Mouse (Mus musculus) forebrain, embryonic 14.5 days (tissue): ENCODE data around the gene Kndc1. TPM values are rescaled to one million over a fixed set of nuclear protein-coding genes. Genes with fewer than 3 reads are reported as not detected.

Experiments used
- ATAC-seq: fragments of 200-750 bp; cut with Nextera tagmentation; 2 replicates; pipeline ENCODE4 v1.8.0; 2017; ENCODE audit warnings: mild to moderate bottlenecking, moderate library complexity
- DNase-seq: peaks from one replicate; pipeline ENCODE4 v3.0.0-alpha.2; 2015; ENCODE audit warnings: low spot score
- H3K27ac ChIP-seq: fragments of 300-500 bp; sonication (generic); 2 replicates; pipeline ENCODE4 v1.5.1; 2014; ENCODE audit warnings: low read depth, mild to moderate bottlenecking, control low read depth, low read length, moderate library complexity
- H3K27me3 ChIP-seq: fragments of 300-500 bp; sonication (generic); replicated peaks from 2 replicates; pipeline ENCODE4 v1.6.1; 2014; ENCODE audit warnings: low read length, control low read depth, mixed read lengths; ENCODE audit not compliant: control insufficient read depth, insufficient read depth
- H3K36me3 ChIP-seq: fragments of 300-500 bp; sonication (generic); 2 replicates; pipeline ENCODE4 v1.6.1; 2014; ENCODE audit warnings: low read length, control low read depth; ENCODE audit not compliant: control insufficient read depth, insufficient read depth
- H3K4me1 ChIP-seq: fragments of 300-500 bp; sonication (generic); 2 replicates; pipeline ENCODE4 v1.6.1; 2014; ENCODE audit warnings: antibody characterized with exemption, low read length, control low read depth; ENCODE audit not compliant: control insufficient read depth, insufficient read depth
- H3K4me2 ChIP-seq: fragments of 300-500 bp; sonication (generic); 2 replicates; pipeline ENCODE4 v1.6.1; 2014; ENCODE audit warnings: mild to moderate bottlenecking, control low read depth, low read length
- H3K4me3 ChIP-seq: fragments of 300-500 bp; sonication (generic); 2 replicates; pipeline ENCODE4 v1.5.1; 2014; ENCODE audit warnings: low read depth, low read length, control low read depth
- H3K9ac ChIP-seq: fragments of 300-500 bp; sonication (generic); 2 replicates; pipeline ENCODE4 v1.6.1; 2014; ENCODE audit warnings: mild to moderate bottlenecking, low read length, control low read depth, moderate library complexity
- H3K9me3 ChIP-seq: fragments of 300-500 bp; sonication (generic); replicated peaks from 2 replicates; pipeline ENCODE4 v1.6.1; 2016; ENCODE audit warnings: low read length, control low read depth, mixed read lengths; ENCODE audit not compliant: control insufficient read depth
- WGBS: fragments of 180-500 bp; shearing (Covaris S2); extraction: QIAGEN DNeasy Blood & Tissue Kit; methylation state at CpG from one replicate; pipeline ENCODE4 v1.1.7; 2014; 5-methylcytosine and 5-hydroxymethylcytosine counted together
- polyA plus RNA-seq: library from polyadenylated mRNA; unstranded; fragments of >200 nt; fragmentation: Nextera tagmentation; extraction: Ambion mirVana; gene quantifications from 2 replicates; pipeline ENCODE4 v1.2.1, GENCODE M21; 2014

Gene Kndc1
- polyA plus RNA-seq, 1 experiment from 2014 or later, result 7.0 TPM

GRCm38 (mm10) chr7:139864871-139865270 is 29.6 kb upstream of the Kndc1 start:
- Histone ChIP-seq H3K4me2 (no peak overlapping the region), H3K36me3 (no peaks in the 10 kb centered on the region), H3K4me3 (no peak overlapping the region), H3K9me3 (no peaks in the 10 kb centered on the region), H3K27me3 (no peaks in the 10 kb centered on the region), H3K27ac (no peak overlapping the region), H3K9ac (no peak overlapping the region), H3K4me1 (no peaks in the 10 kb centered on the region)
- 81% methylated on average over 1 of the region's 1 CpGs for WGBS
- no peak for DNase-seq
- no peak for ATAC-seq

- 80% methylated on average over 5 of the region's 5 CpGs for WGBS
- DNase-seq, result peak; percentile 41
- Histone ChIP-seq H3K4me3 (no peak overlapping the region), H3K36me3 (no peaks in the 10 kb centered on the region), H3K9ac (no peak overlapping the region), H3K27me3 (no peaks in the 10 kb centered on the region), H3K4me2 (no peak overlapping the region), H3K27ac (no peak overlapping the region), H3K4me1 (no peaks in the 10 kb centered on the region), H3K9me3 (no peaks in the 10 kb centered on the region)
- ATAC-seq, result peak; percentile 60; the same call in 1 of the 2 replicates
Measured at GRCm38 (mm10) chr7:139871014-139871413, 23.5 kb upstream of the Kndc1 start.

DNA sequence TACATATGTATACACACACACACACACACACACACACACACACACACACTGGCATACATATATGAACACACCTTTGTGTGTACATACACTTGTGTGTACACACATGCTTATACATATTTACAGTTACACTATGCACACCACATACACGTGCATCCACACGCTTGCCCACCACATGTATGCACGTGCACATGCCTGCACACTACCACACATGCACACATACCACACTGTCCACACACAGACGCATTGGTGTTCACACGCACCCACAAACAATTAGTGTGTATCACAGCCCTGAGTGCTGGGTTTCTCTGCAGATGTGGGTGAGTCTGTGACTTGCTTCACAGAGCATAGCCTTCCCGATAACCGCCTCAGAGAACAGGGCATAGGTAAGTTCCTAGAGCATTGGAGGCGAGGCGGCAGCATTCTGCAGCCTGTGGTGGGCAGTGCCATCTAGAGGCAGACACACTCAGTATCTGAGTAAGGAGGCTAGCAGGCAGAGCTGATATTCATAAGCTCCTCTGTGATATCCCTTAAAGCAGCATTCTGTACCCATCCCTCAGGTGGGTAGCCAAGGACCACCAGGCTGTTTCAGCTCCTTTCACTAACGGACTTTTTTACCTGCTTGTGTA is 17.2 kb upstream of the Kndc1 start:
- no peak overlapping the region for H3K4me2 ChIP-seq
- no peak overlapping the region for H3K27ac ChIP-seq
- H3K9ac ChIP-seq, result no peak overlapping the region
- H3K27me3 ChIP-seq, result no peaks in the 10 kb centered on the region
- H3K9me3 ChIP-seq, result no peaks in the 10 kb centered on the region
- DNase-seq, result peak; percentile 73
- H3K36me3 ChIP-seq, result no peaks in the 10 kb centered on the region
- ATAC-seq, result peak; percentile 75; the same call in 1 of the 2 replicates
- no peak overlapping the region for H3K4me3 ChIP-seq
- WGBS, result 70% methylated on average over 10 of the region's 10 CpGs
- no peaks in the 10 kb centered on the region for H3K4me1 ChIP-seq

GRCm38 (mm10) chr7:139878122-139878521 is 16.4 kb upstream of the Kndc1 start:
- H3K27ac ChIP-seq, result no peak overlapping the region

DNA sequence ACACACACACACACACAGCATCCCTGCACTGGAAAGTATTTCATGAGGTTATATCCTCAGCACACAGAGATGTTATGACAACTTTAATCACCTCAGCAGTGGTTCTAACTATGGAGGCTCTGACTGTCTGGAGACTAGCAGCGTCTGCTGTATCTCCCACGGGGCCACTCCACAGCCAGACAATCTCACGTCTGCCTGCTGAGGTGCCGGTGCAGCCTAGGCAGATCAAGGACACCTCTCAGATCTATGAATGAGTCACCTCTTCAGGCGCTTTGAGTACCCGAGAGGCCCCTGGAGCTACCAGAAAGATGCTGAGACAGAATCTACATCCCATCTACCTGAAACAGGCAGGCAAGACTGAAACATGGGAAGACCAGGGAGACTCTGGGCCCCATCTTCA is 15.9 kb upstream of the Kndc1 start:
- no peaks in the 10 kb centered on the region for H3K27me3 ChIP-seq
- 83% methylated on average over 6 of the region's 6 CpGs for WGBS
- H3K4me2 ChIP-seq, result no peak overlapping the region
- H3K4me3 ChIP-seq, result no peak overlapping the region
- DNase-seq (no peak), ATAC-seq (no peak)
- no peaks in the 10 kb centered on the region for H3K4me1 ChIP-seq
- H3K9ac ChIP-seq, result no peak overlapping the region
- no peaks in the 10 kb centered on the region for H3K9me3 ChIP-seq
- H3K36me3 ChIP-seq, result no peaks in the 10 kb centered on the region
- no peak overlapping the region for H3K27ac ChIP-seq

More at GRCm38 (mm10) chr7:139878122-139878521, 16.4 kb upstream of the Kndc1 start:
- H3K4me2 ChIP-seq, result no peak overlapping the region
- no peak overlapping the region for H3K4me3 ChIP-seq
- H3K9ac ChIP-seq, result no peak overlapping the region
- no peak for DNase-seq
- 74% methylated on average over 5 of the region's 5 CpGs for WGBS
- H3K36me3 ChIP-seq, result no peaks in the 10 kb centered on the region
- H3K27me3 ChIP-seq, result no peaks in the 10 kb centered on the region
- ATAC-seq, result no peak
- H3K4me1 ChIP-seq, result no peaks in the 10 kb centered on the region
- no peaks in the 10 kb centered on the region for H3K9me3 ChIP-seq

- no peak overlapping the region for H3K4me3 ChIP-seq
- no peak overlapping the region for H3K4me2 ChIP-seq
- no peaks in the 10 kb centered on the region for H3K4me1 ChIP-seq
- H3K27ac ChIP-seq, result no peak overlapping the region
- no peak overlapping the region for H3K9ac ChIP-seq
- WGBS, result 80% methylated on average over 4 of the region's 4 CpGs
- no peaks in the 10 kb centered on the region for H3K36me3 ChIP-seq
- no peak for DNase-seq
- ATAC-seq, result no peak
- H3K9me3 ChIP-seq, result no peaks in the 10 kb centered on the region
- no peaks in the 10 kb centered on the region for H3K27me3 ChIP-seq
Measured at GRCm38 (mm10) chr7:139883545-139883944, 11.0 kb upstream of the Kndc1 start.

GRCm38 (mm10) chr7:139891779-139892178 is 2.7 kb upstream of the Kndc1 start:
- H3K4me3 ChIP-seq, result no peak overlapping the region
- no peak overlapping the region for H3K27ac ChIP-seq
- H3K4me1 ChIP-seq, result no peaks in the 10 kb centered on the region
- H3K4me2 ChIP-seq, result no peak overlapping the region
- ATAC-seq, result no peak
- H3K27me3 ChIP-seq, result peaks cover 13% of the 10 kb centered on the region
- DNase-seq, result no peak
- no peak overlapping the region for H3K9ac ChIP-seq
- no peaks in the 10 kb centered on the region for H3K9me3 ChIP-seq
- H3K36me3 ChIP-seq, result no peaks in the 10 kb centered on the region
- 60% methylated on average over 5 of the region's 5 CpGs for WGBS

DNA sequence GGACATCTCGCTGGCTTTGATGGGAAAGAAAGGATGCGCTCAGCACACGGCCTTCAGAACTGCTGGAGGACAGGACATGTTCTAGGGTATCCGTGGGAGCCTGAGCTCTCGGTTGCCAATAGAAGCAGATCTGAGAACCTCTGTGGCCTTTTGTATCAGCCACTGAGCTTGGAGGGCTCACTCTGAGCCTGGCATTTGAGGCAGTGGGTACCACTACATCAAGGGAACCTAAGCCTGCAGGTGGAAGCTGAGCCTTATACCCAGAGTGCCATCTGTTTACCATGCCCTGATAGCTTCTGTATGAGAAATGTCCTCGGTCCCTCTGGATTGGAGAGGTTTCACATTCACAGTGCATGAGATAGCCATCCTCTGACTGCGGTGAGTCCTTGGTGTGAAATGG is 1.8 kb downstream of the Kndc1 start:
- H3K27ac ChIP-seq, result no peak overlapping the region
- no peak overlapping the region for H3K9ac ChIP-seq
- no peaks in the 10 kb centered on the region for H3K36me3 ChIP-seq
- DNase-seq (no peak), ATAC-seq (no peak)
- H3K4me2 ChIP-seq, result peak overlapping the region; percentile 88; the same call in 1 of the 2 replicates
- 77% methylated on average over 7 of the region's 7 CpGs for WGBS
- peaks cover 13% of the 10 kb centered on the region for H3K27me3 ChIP-seq
- H3K9me3 ChIP-seq, result no peaks in the 10 kb centered on the region
- H3K4me3 ChIP-seq, result no peak overlapping the region
- H3K4me1 ChIP-seq, result no peaks in the 10 kb centered on the region

DNA sequence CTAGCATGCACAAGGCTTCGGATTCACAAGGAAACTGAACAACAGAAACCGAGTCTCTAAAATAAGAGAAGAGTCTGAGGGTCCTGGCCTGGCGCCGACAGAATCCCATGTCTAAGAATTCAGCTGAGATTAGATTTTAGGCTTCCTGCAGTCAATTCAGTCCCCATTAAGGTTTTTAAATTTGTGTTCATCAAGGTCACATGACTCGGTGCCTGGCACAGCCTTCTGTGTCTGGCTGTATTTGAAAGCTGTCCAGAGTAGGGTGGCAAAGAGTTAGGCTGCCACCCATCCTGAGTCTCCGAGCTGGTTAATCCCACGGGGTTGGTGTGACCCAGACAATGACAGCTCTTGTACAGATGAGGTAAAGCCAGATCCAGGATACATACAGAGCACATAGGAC is 2.3 kb downstream of the Kndc1 start:
- 84% methylated on average over 7 of the region's 7 CpGs for WGBS
- H3K4me2 ChIP-seq, result no peak overlapping the region
- no peaks in the 10 kb centered on the region for H3K9me3 ChIP-seq
- no peak overlapping the region for H3K27ac ChIP-seq
- H3K4me3 ChIP-seq, result no peak overlapping the region
- no peaks in the 10 kb centered on the region for H3K4me1 ChIP-seq
- peaks cover 13% of the 10 kb centered on the region for H3K27me3 ChIP-seq
- no peak overlapping the region for H3K9ac ChIP-seq
- ATAC-seq, result no peak
- no peaks in the 10 kb centered on the region for H3K36me3 ChIP-seq
- DNase-seq, result no peak
